Mouse (Mus musculus) frontal cortex, postnatal 14 days (tissue): ENCODE data around the gene Gpr22.

Experiments
- DNase-seq, 2 experiments: peaks; one replicate each; pipeline ENCODE4 v3.0.0; 2022; ENCODE audit warnings: low spot score in 2 of 2

Gene Gpr22

DNA sequence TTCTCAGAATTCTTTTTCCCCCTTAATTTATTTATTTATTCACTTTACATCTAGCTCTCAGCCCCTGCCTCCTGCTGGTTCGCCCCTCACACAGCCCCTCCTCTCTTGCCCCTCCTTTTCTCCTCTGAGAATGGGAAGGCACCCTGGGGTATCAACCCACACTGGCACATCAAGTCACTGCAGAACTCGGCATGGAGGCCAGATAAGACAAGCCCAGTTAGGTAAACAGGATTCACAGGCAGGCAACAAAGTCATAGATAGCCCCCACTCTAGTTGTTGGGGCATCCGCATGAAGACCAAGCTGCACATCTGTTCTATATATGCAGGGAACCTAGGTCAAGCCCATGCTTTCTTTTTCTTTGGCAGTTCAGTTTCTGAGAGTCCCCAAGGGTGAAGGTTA lies 46.6 kb downstream of the Gpr22 start:
- no peak for DNase-seq

DNA sequence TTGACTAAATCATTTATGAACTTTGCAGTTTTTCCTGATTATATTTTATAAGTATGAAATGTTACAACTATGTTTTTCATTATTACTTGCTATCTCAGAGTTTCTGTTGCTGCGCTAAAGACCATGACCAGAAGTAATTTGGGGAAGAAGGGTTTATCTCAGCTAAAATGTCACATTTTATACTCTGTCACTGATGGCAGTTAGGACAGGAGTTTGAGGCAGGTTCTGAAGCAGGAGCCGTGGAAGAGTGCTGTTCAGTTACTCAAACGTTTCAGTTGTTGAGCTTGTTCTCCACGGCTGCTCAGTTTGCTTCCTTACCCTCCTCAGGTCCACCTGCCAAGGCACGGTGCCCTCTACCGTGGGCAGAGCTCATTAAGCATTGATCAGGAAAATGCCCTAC lies 47.7 kb downstream of the Gpr22 start:
- no peak for DNase-seq
